Mouse (Mus musculus) spleen, postnatal 10 days (tissue): Measurements from ENCODE around the gene Zfp956.
"Not testable (repeated sequence)": the region's sequence is repeated elsewhere in the genome, so short reads cannot be mapped to it uniquely, and the experiment has no call there.

Experiments used
- DNase-seq, 2 experiments: peaks; one replicate each; pipeline ENCODE4 v3.0.0; 2021 to 2022; ENCODE audit warnings: low spot score in 2 of 2

Gene Zfp956

DNA sequence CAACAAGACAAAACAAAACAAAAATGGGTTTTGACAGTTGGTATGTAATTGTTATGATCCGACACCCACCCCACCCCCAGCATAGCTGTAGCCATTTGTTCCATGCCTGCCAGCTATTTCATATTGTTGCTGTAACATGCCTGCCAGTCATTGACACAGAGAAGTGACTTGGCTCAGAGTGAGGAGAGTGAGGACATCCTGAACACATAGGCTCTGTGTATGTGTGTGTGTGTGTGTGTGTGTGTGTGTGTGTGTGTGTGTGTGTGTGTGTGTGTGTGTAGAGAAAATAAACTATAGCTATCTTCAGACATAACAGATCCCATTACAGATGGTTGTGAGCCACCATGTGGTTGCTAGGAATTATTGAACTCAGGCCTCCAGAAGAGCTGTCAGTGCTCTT is 15.0 kb downstream of the Zfp956 start:
- not testable (repeated sequence) for DNase-seq

- DNase-seq, result peak in 1 of 2 experiments; percentile 27
Measured at GRCm38 (mm10) chr6:47974599-47974998, 21.4 kb downstream of the Zfp956 start.

- DNase-seq, result peak; percentile 50 to 70
Measured at GRCm38 (mm10) chr6:47978897-47979368, 25.7 kb downstream of the Zfp956 start.

GRCm38 (mm10) chr6:47983936-47984335 is 30.7 kb downstream of the Zfp956 start:
- DNase-seq, result no peak

DNA sequence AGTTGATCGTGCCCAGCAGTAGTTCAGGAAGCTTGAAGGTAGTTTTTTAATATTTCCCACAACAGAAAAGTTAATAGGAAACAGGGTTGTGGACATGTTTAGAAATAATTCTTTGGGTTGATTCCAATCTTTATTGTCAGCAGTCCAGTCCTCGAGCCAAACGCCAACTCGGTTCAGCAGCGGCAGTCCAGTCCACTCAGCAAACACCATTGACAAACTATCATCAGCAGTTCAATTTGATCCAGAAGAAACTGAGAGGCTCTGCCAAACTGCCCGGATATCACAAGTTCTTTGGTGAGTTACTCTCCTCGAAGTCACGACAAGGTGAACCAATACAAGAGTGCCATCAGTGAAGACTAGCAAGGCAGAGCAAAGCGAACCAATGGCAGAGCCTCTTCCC is 42.5 kb downstream of the Zfp956 start:
- DNase-seq, result no peak

GRCm38 (mm10) chr6:48010727-48011126 is 57.5 kb downstream of the Zfp956 start:
- no peak for DNase-seq
